Mouse (Mus musculus): ENCODE data around the gene Zic3.

DNA sequence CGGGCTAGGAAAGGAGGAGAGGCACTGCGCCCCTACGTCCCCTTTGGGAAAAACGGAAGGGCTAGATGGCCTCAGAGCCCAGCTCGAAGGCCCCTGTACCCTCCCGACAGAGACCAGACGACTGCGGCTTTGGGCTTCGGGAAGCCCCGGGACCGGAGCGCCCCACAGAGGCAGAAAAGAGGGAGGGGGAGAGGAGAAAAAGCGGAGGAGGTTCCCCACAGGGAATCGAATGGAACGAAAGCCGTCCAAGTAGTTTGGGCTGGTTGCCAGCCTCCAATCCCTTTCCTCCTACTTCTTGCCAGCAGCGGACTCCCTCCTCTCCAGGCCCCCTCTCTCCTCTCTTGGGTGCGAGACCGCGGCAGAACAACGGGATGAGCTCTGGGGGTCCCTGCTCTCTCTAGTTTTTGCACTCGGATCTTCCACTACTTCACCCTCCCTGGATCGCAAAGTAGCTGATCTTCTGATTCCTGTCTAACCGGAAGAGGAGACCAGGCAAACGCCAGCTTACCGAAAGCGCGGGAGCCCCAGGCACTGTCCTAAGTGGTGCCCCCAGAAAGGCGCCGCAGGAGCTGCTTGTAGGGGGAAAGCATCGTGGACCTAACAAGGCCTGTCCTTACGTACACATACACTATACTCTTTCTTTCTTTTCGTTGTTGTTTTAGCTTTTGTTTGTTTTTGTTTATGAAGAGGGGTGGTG, 3.1 kb upstream of the Zic3 start:
- TF ChIP-seq CTCF (IDR thresholded peaks at IDR 0.05; ENCODE audit: borderline replicate concordance, extremely low read depth, insufficient read depth, insufficient read length) (no peak), POLR2A (IDR thresholded peaks at IDR 0.05; ENCODE audit: borderline replicate concordance, extremely low read depth, insufficient read depth, insufficient read length, poor library complexity, severe bottlenecking) (no peak)

Measured in brain, embryonic 14.5 days (tissue).